In the genomic region with DNA sequence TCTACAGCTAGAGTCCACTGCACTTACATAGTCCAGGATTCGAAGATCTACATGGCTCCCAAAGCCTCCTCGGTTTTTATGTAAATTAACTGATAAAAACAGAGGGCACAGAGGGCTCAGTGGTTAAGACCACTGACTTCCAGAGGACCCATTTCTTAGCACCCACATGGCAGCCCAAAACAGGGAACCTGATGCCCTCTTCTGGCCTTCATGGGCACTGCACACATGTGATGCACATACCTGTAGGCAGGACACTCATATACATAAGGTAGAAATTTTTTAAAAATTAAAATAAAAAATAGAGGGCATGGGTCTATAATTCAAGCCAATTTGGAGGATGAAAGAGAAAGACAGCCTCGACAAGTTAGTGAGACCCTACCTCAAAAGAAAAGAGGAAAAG, we compare ENCODE assay signal across 21 mouse cellular contexts. TPM values are rescaled to one million over a fixed set of nuclear protein-coding genes. Genes with fewer than 3 reads are reported as not detected.
DNase-seq lines count a peak whose midpoint lies in the region; ATAC-seq and TF ChIP-seq lines count a peak whose summit lies in the region.
"Had no signal": no experiment of that assay in that cellular context is flagged by ENCODE, and none has a peak within 500 bp of the region (broad histone marks: within the 10 kb centered on the region; RNA-seq: fewer than 3 reads in every experiment).

No protein-coding gene starts in this region.

- H3K9ac ChIP-seq in intestine, postnatal 0 days (ENCODE audit: low read depth, low read length), result no peak overlapping the region
- H3K9ac ChIP-seq in intestine, embryonic 15.5 days, result no peak overlapping the region
- H3K9ac ChIP-seq in liver, adult 2 months (ENCODE audit: low read depth, low read length), result no peak overlapping the region
- H3K9ac ChIP-seq in liver, embryonic 12.5 days, result no peak overlapping the region
- H3K9ac ChIP-seq in MEL (ENCODE audit: control insufficient read depth, low read depth, low read length, poor library complexity, severe bottlenecking), result no peak overlapping the region
- H3K9ac ChIP-seq: embryonic facial prominence, embryonic 15.5 days; heart, embryonic 13.5 days; hindbrain, embryonic 15.5 days had no signal

- H3K27ac ChIP-seq in intestine, postnatal 0 days (ENCODE audit: low read depth, low read length), result no peak overlapping the region
- no peak overlapping the region for H3K27ac ChIP-seq in intestine, embryonic 15.5 days
- no peak overlapping the region for H3K27ac ChIP-seq in liver, adult 2 months (replicated peaks; ENCODE audit: insufficient read depth, low read depth, low read length)
- H3K27ac ChIP-seq in liver, embryonic 12.5 days, result no peak overlapping the region
- no peak overlapping the region for H3K27ac ChIP-seq in MEL (ENCODE audit: control insufficient read depth, low read depth, low read length)
- H3K27ac ChIP-seq: embryonic facial prominence, embryonic 15.5 days; forebrain, embryonic 10.5 days; heart, embryonic 13.5 days; hindbrain, embryonic 15.5 days had no signal

- H3K9me3 ChIP-seq in intestine, postnatal 0 days (ENCODE audit: control insufficient read depth), result 0 out of 2 replicates have a peak, but pooled peaks cover 3% of the 10 kb centered on the region
- H3K9me3 ChIP-seq in intestine, embryonic 15.5 days, result no peaks in the 10 kb centered on the region
- 0 out of 2 replicates have a peak, but pooled peaks cover 4% of the 10 kb centered on the region for H3K9me3 ChIP-seq in liver, embryonic 12.5 days (replicated peaks)
- H3K9me3 ChIP-seq in MEL (replicated peaks; ENCODE audit: insufficient read depth, low read length), result no peaks in the 10 kb centered on the region
- H3K9me3 ChIP-seq: embryonic facial prominence, embryonic 15.5 days; hindbrain, embryonic 15.5 days had no signal

- H3K79me2 ChIP-seq in liver, adult 2 months (ENCODE audit: control insufficient read depth, insufficient read depth, low read length), result no peaks in the 10 kb centered on the region
- no peaks in the 10 kb centered on the region for H3K79me2 ChIP-seq in MEL (ENCODE audit: control insufficient read depth, insufficient read depth, low read length, poor library complexity)

- no peak for TF ChIP-seq POLR2A in liver, adult 2 months (IDR thresholded peaks at IDR 0.05; ENCODE audit: extremely low read depth, insufficient read depth, low read length)
- TF ChIP-seq POLR2A in MEL (IDR thresholded peaks at IDR 0.05; ENCODE audit: control insufficient read depth in 1 of 2, insufficient read depth in 1 of 2, low read depth in 1 of 2, low read length in 2 of 2, poor library complexity in 1 of 2), result no peak

- peaks cover 15% of the 10 kb centered on the region; the same call in 1 of the 2 replicates for H3K36me3 ChIP-seq in intestine, postnatal 0 days (ENCODE audit: control insufficient read depth, insufficient read depth)
- H3K36me3 ChIP-seq in intestine, embryonic 15.5 days, result no peaks in the 10 kb centered on the region
- H3K36me3 ChIP-seq in liver, adult 2 months (ENCODE audit: control insufficient read depth, insufficient read depth, low read length), result peaks cover 52% of the 10 kb centered on the region
- H3K36me3 ChIP-seq in liver, embryonic 12.5 days, result no peaks in the 10 kb centered on the region
- peaks cover 0 to 1% of the 10 kb centered on the region in 2 experiments; a peak in 1 of 4 replicates for H3K36me3 ChIP-seq in MEL (ENCODE audit: control insufficient read depth in 1 of 2, insufficient read depth in 2 of 2, low read length in 2 of 2)
- H3K36me3 ChIP-seq: forebrain, embryonic 10.5 days; hindbrain, embryonic 15.5 days had no signal

- H3K4me3 ChIP-seq in intestine, postnatal 0 days (ENCODE audit: low read depth, low read length), result no peak overlapping the region
- no peak overlapping the region for H3K4me3 ChIP-seq in intestine, embryonic 15.5 days (replicated peaks)
- H3K4me3 ChIP-seq in liver, adult 2 months (ENCODE audit: insufficient read depth, low read depth, low read length), result no peak overlapping the region
- no peak overlapping the region for H3K4me3 ChIP-seq in liver, embryonic 12.5 days
- H3K4me3 ChIP-seq in MEL (ENCODE audit: control insufficient read depth in 1 of 2, insufficient read depth in 1 of 2, low read depth in 2 of 2, low read length in 2 of 2), result no peak overlapping the region
- H3K4me3 ChIP-seq: embryonic facial prominence, embryonic 15.5 days; erythroblast, embryonic 14.5 days; forebrain, embryonic 10.5 days; heart, embryonic 13.5 days; hindbrain, embryonic 15.5 days had no signal

- DNase-seq in liver, adult 2 months (ENCODE audit: extremely low read depth, low read depth, low spot score), result no peak
- DNase-seq in MEL (ENCODE audit: low read depth, low spot score), result no peak
- DNase-seq in ZHBTc4 (ENCODE audit: low read depth, low spot score), result peak; percentile 54
- no peak for DNase-seq in left cerebral cortex, adult 8-10 months (ENCODE audit: low spot score in 2 of 2)
- DNase-seq: adrenal gland, postnatal 10 days; cerebellum, adult 11 months; cerebellum, adult 8-10 months; cerebellum, postnatal 14 days; embryo, embryonic 11 days; gastrocnemius, postnatal 14 days; heart, postnatal 36 days had no signal

- TF ChIP-seq EP300 in MEL (IDR thresholded peaks at IDR 0.05; ENCODE audit: low read depth in 1 of 2, low read length in 2 of 2), result no peak

- TF ChIP-seq RAD21 in MEL (IDR thresholded peaks at IDR 0.05; ENCODE audit: low read depth, low read length), result no peak; the same call in 1 of the 2 replicates

- 93% methylated on average over 3 of the region's 3 CpGs for WGBS in intestine, postnatal 0 days
- WGBS in intestine, embryonic 15.5 days, result 91% methylated on average over 3 of the region's 3 CpGs
- 96% methylated on average over 3 of the region's 3 CpGs for WGBS in liver, adult 2 months
- 67% methylated on average over 3 of the region's 3 CpGs for WGBS in liver, embryonic 12.5 days (ENCODE audit: insufficient replicate concordance)

- H3K4me1 ChIP-seq in intestine, postnatal 0 days (replicated peaks; ENCODE audit: control insufficient read depth, insufficient read depth, low read length), result no peaks in the 10 kb centered on the region
- H3K4me1 ChIP-seq in intestine, embryonic 15.5 days (replicated peaks), result no peaks in the 10 kb centered on the region
- peaks cover 5% of the 10 kb centered on the region; the same call in 1 of the 2 replicates for H3K4me1 ChIP-seq in liver, adult 2 months (ENCODE audit: control insufficient read depth, insufficient read depth, low read length)
- peaks cover 10% of the 10 kb centered on the region for H3K4me1 ChIP-seq in liver, embryonic 12.5 days
- peaks cover under 1 to 5% of the 10 kb centered on the region in 2 experiments; a peak in 1 of 4 replicates for H3K4me1 ChIP-seq in MEL (ENCODE audit: control insufficient read depth in 1 of 2, insufficient read depth in 2 of 2, low read length in 2 of 2)
- H3K4me1 ChIP-seq: embryonic facial prominence, embryonic 15.5 days had no signal

- no peak overlapping the region for H3K4me2 ChIP-seq in intestine, postnatal 0 days (replicated peaks; ENCODE audit: low read depth)
- H3K4me2 ChIP-seq in intestine, embryonic 15.5 days (replicated peaks), result no peak overlapping the region
- H3K4me2 ChIP-seq in liver, embryonic 12.5 days, result no peak overlapping the region
- H3K4me2 ChIP-seq: embryonic facial prominence, embryonic 15.5 days; heart, embryonic 13.5 days; hindbrain, embryonic 15.5 days had no signal

- ATAC-seq in intestine, postnatal 0 days, result no peak
- no peak for ATAC-seq in intestine, embryonic 15.5 days
- no peak for ATAC-seq in liver, embryonic 12.5 days
- ATAC-seq: forebrain, embryonic 14.5 days had no signal

- peak; percentile 16; the same call in 1 of the 2 replicates for TF ChIP-seq CTCF in intestine, postnatal 0 days (IDR thresholded peaks at IDR 0.05; ENCODE audit: low read depth)
- peak; percentile 16; the same call in 1 of the 2 replicates for TF ChIP-seq CTCF in liver, adult 2 months (IDR thresholded peaks at IDR 0.05; ENCODE audit: low read depth, low read length)
- TF ChIP-seq CTCF in MEL (IDR thresholded peaks at IDR 0.05 in 2 of 3, conservative IDR thresholded peaks at IDR 0.05 in 1 of 3; ENCODE audit: control insufficient read depth in 1 of 3, insufficient read depth in 1 of 3, low read depth in 2 of 3, low read length in 3 of 3, poor library complexity in 1 of 3, severe bottlenecking in 1 of 3), result peak; percentile 4 to 11 (median 9); a peak in 2 of 6 replicates

- H3K27me3 ChIP-seq in intestine, postnatal 0 days (replicated peaks; ENCODE audit: control insufficient read depth, insufficient read depth, low read length), result no peaks in the 10 kb centered on the region
- no peaks in the 10 kb centered on the region for H3K27me3 ChIP-seq in intestine, embryonic 15.5 days (replicated peaks)
- H3K27me3 ChIP-seq in liver, adult 2 months (ENCODE audit: control insufficient read depth, insufficient read depth, low read length), result no peaks in the 10 kb centered on the region
- 0 out of 2 replicates have a peak, but pooled peaks cover 3% of the 10 kb centered on the region for H3K27me3 ChIP-seq in liver, embryonic 12.5 days (replicated peaks)
- no peaks in the 10 kb centered on the region for H3K27me3 ChIP-seq in MEL (ENCODE audit: control insufficient read depth in 1 of 2, insufficient read depth in 2 of 2, low read length in 2 of 2)
- H3K27me3 ChIP-seq: CH12.LX; embryonic facial prominence, embryonic 15.5 days; heart, embryonic 13.5 days; hindbrain, embryonic 15.5 days had no signal

TF ChIP-seq in MEL, 35 proteins besides CTCF, POLR2A, EP300 and RAD21 (continues in another document):
- TF ChIP-seq MYB (IDR thresholded peaks at IDR 0.05; ENCODE audit: low read depth, low read length) (no peak), TAL1 (IDR thresholded peaks at IDR 0.05; ENCODE audit: low read length) (no peak), UBTF (IDR thresholded peaks at IDR 0.05; ENCODE audit: borderline replicate concordance, insufficient read depth, low read depth, low read length) (no peak), POLR2AphosphoS2 (IDR thresholded peaks at IDR 0.05; ENCODE audit: low read length) (no peak), JUND (IDR thresholded peaks at IDR 0.05; ENCODE audit: low read depth, low read length) (no peak), TBP (IDR thresholded peaks at IDR 0.05; ENCODE audit: low read depth, low read length) (no peak), POLR2AphosphoS5 (IDR thresholded peaks at IDR 0.05; ENCODE audit: borderline replicate concordance, low read depth, low read length) (no peak), E2F4 (IDR thresholded peaks at IDR 0.05; ENCODE audit: borderline replicate concordance, low read depth, low read length) (no peak)

RNA-seq across cellular contexts. Expression of gene Papss2, which starts 48.1 kb away (rescaled TPM):
- polyA plus RNA-seq in intestine, postnatal 0 days (2015; fragmentation: Nextera tagmentation; extraction: Ambion mirVana), result 27.6 and 34.7 TPM in 2 replicates
- polyA plus RNA-seq in intestine, embryonic 15.5 days (2015; fragmentation: Nextera tagmentation; extraction: Ambion mirVana), result 7.7 and 8.4 TPM in 2 replicates
- total RNA-seq in liver, adult 2 months (2014; rRNA removed), result 211 and 223 TPM in 2 replicates
- polyA plus RNA-seq in liver, adult 2 months (2012; rRNA removed), result 75.1 and 86.7 TPM in 2 replicates
- 2.0 and 3.1 TPM in 2 replicates for polyA plus RNA-seq in liver, embryonic 12.5 days (2016; fragmentation: Nextera tagmentation; extraction: Ambion mirVana)
- total RNA-seq in MEL (2012; rRNA removed), result 1.5 and 1.7 TPM in 2 replicates
- polyA plus RNA-seq in MEL (2012; ENCODE audit: insufficient read depth in 1 of 2, insufficient read length in 2 of 2, low read depth in 1 of 2, low replicate concordance in 2 of 2, missing spikeins in 1 of 2), result 1 to 10 TPM in 1 of 2 experiments, not detected in 1; 2.6 TPM
- 10 to 100 TPM in 3 of 4 experiments, 1 to 10 TPM in 1; 9.1 to 13.1 (median 10.4) TPM for total RNA-seq in left cerebral cortex, adult 8-10 months (2022)
